Mouse (Mus musculus) hindbrain, embryonic 15.5 days (tissue): ENCODE results near the gene Ssh3. TPM values are rescaled to one million over a fixed set of nuclear protein-coding genes. Genes with fewer than 3 reads are reported as not detected.

Experiments
- ATAC-seq: fragments of 200-750 bp; cut with Nextera tagmentation; 2 replicates; pipeline ENCODE4 v1.8.0; 2017; ENCODE audit warnings: low read depth, moderate number of reproducible peaks, moderate TSS enrichment; ENCODE audit not compliant: low FRiP score
- H3K27ac ChIP-seq: fragments of 300-500 bp; sonication (generic); replicated peaks from 2 replicates; pipeline ENCODE4 v1.5.1; 2015; ENCODE audit warnings: mild to moderate bottlenecking, inconsistent platforms
- H3K27me3 ChIP-seq: fragments of 300-500 bp; sonication (generic); 2 replicates; pipeline ENCODE4 v1.6.1; 2015; ENCODE audit warnings: control low read depth, inconsistent platforms
- H3K36me3 ChIP-seq: fragments of 300-500 bp; sonication (generic); 2 replicates; pipeline ENCODE4 v1.6.1; 2015; ENCODE audit warnings: control low read depth, inconsistent platforms
- H3K4me1 ChIP-seq: fragments of 300-500 bp; sonication (generic); replicated peaks from 2 replicates; pipeline ENCODE4 v1.6.1; 2015; ENCODE audit warnings: control low read depth, inconsistent platforms
- H3K4me2 ChIP-seq: fragments of 300-500 bp; sonication (generic); 2 replicates; pipeline ENCODE4 v1.6.1; 2015; ENCODE audit warnings: moderate library complexity, mild to moderate bottlenecking, inconsistent platforms
- H3K4me3 ChIP-seq: fragments of 300-500 bp; sonication (generic); 2 replicates; pipeline ENCODE4 v1.5.1; 2015; ENCODE audit warnings: mild to moderate bottlenecking, inconsistent platforms
- H3K9ac ChIP-seq: fragments of 300-500 bp; sonication (generic); 2 replicates; pipeline ENCODE4 v1.6.1; 2015; ENCODE audit warnings: inconsistent platforms
- H3K9me3 ChIP-seq: fragments of 300-500 bp; sonication (generic); 2 replicates; pipeline ENCODE4 v1.6.1; 2016; ENCODE audit warnings: control low read depth, inconsistent platforms
- WGBS: fragments of 180-500 bp; shearing (Covaris S2); methylation state at CpG from one replicate; pipeline ENCODE4 v1.1.7; 2015; 5-methylcytosine and 5-hydroxymethylcytosine counted together
- polyA plus RNA-seq: library from polyadenylated mRNA; unstranded; fragments of >200 nt; fragmentation: Nextera tagmentation; extraction: Ambion mirVana; gene quantifications from 2 replicates; pipeline ENCODE4 v1.2.1, GENCODE M21; 2015

Ssh3 gene
- polyA plus RNA-seq, 1 experiment from 2014 or later = 18.5 TPM

GRCm38 (mm10) chr19:4232651-4233050 is 36.3 kb downstream of the Ssh3 start:
- ATAC-seq = no peak
- 80% methylated on average over 7 of the region's 7 CpGs for WGBS
- H3K27me3 ChIP-seq = 0 out of 2 replicates have a peak, but pooled peaks cover 7% of the 10 kb centered on the region
- H3K4me2 ChIP-seq = peak overlapping the region; percentile 87
- H3K9me3 ChIP-seq = no peaks in the 10 kb centered on the region
- H3K4me1 ChIP-seq = peaks cover 14% of the 10 kb centered on the region
- H3K36me3 ChIP-seq = no peaks in the 10 kb centered on the region
- H3K9ac ChIP-seq = peak overlapping the region; percentile 62
- no peak overlapping the region; the same call in 1 of the 2 replicates for H3K27ac ChIP-seq
- no peak overlapping the region for H3K4me3 ChIP-seq

DNA sequence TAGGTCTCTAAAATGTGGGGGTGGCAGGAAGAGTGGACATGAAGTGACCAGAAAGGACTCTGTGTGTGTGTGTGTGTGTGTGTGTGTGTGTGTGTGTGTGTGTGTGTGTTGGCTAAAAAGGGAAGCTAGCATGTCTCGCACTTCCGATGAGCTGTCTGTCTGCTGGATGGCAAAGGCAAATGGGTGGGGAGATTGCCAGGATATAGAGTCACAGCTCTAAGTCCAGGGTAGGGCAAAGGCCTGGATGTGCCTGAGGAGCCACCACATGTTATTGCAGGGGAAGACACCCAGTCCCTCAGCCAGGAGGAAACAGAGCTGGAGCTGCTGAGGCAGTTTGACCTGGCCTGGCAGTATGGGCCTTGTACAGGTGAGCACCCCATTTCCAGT is 36.8 kb downstream of the Ssh3 start:
- ATAC-seq = no peak
- H3K9ac ChIP-seq = peak overlapping the region; percentile 62
- H3K27ac ChIP-seq = peak overlapping the region; percentile 88
- 15% methylated on average over 2 of the region's 2 CpGs for WGBS
- no peaks in the 10 kb centered on the region for H3K36me3 ChIP-seq
- peak overlapping the region; percentile 87 for H3K4me2 ChIP-seq
- 0 out of 2 replicates have a peak, but pooled peaks cover 9% of the 10 kb centered on the region for H3K27me3 ChIP-seq
- H3K4me3 ChIP-seq = peak overlapping the region; percentile 64
- H3K9me3 ChIP-seq = no peaks in the 10 kb centered on the region
- H3K4me1 ChIP-seq = peaks cover 14% of the 10 kb centered on the region

GRCm38 (mm10) chr19:4231253-4232185 is 37.5 kb downstream of the Ssh3 start, which contains the start of gene Pold4:
Gene Pold4, plus strand, starts transcription at chr19:4231899.
- Histone ChIP-seq H3K27me3 (0 out of 2 replicates have a peak, but pooled peaks cover 9% of the 10 kb centered on the region), H3K36me3 (no peaks in the 10 kb centered on the region), H3K4me1 (peaks cover 14% of the 10 kb centered on the region), H3K4me3 (peak within 1 kb of the TSS; percentile 64), H3K9me3 (no peaks in the 10 kb centered on the region), H3K27ac (peak within 1 kb of the TSS; percentile 88), H3K9ac (peak within 1 kb of the TSS; percentile 62), H3K4me2 (peak within 1 kb of the TSS; percentile 87)
- WGBS = 9% methylated on average over 26 of the region's 26 CpGs
- peak; percentile 94 for ATAC-seq

DNA sequence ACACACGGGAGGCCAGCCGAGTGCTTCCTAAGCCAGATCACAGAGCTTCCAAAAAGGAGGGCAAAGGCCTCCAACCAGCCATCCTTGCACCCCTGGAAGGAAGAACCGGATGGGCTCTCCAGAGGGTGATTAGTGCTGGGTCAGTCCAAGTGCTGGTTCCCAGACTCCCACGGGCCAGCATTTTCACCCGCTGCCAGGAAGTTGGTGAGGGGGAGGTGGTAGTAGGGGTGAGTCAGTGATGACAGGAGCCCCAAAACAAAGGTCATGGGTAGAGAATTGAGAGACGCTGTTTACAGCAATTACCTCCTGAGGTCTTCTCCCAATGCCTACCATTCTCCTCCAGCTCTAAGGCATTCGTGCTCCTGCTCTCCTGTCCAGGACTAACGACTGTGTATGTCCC is 38.6 kb downstream of the Ssh3 start:
- Histone ChIP-seq H3K27me3 (0 out of 2 replicates have a peak, but pooled peaks cover 9% of the 10 kb centered on the region), H3K9ac (no peak overlapping the region), H3K4me2 (no peak overlapping the region), H3K27ac (no peak overlapping the region), H3K36me3 (no peaks in the 10 kb centered on the region), H3K4me3 (no peak overlapping the region), H3K9me3 (no peaks in the 10 kb centered on the region), H3K4me1 (peaks cover 14% of the 10 kb centered on the region)
- no peak for ATAC-seq
- WGBS = 73% methylated on average over 8 of the region's 8 CpGs

GRCm38 (mm10) chr19:4229451-4230076 is 39.4 kb downstream of the Ssh3 start:
- no peak for ATAC-seq
- 51% methylated on average over 7 of the region's 9 CpGs for WGBS
- Histone ChIP-seq H3K36me3 (no peaks in the 10 kb centered on the region), H3K4me3 (no peak overlapping the region), H3K4me2 (no peak overlapping the region), H3K4me1 (peaks cover 14% of the 10 kb centered on the region), H3K9ac (no peak overlapping the region), H3K27ac (no peak overlapping the region), H3K27me3 (0 out of 2 replicates have a peak, but pooled peaks cover 9% of the 10 kb centered on the region), H3K9me3 (no peaks in the 10 kb centered on the region)

- ATAC-seq = no peak
- Histone ChIP-seq H3K4me1 (peaks cover 14% of the 10 kb centered on the region), H3K4me3 (no peak overlapping the region), H3K27me3 (0 out of 2 replicates have a peak, but pooled peaks cover 9% of the 10 kb centered on the region), H3K9ac (no peak overlapping the region), H3K4me2 (no peak overlapping the region), H3K36me3 (no peaks in the 10 kb centered on the region), H3K27ac (no peak overlapping the region), H3K9me3 (no peaks in the 10 kb centered on the region)
- 76% methylated on average over 4 of the region's 4 CpGs for WGBS
These were observed 40.1 kb downstream of the Ssh3 start for GRCm38 (mm10) chr19:4228891-4229290.

DNA sequence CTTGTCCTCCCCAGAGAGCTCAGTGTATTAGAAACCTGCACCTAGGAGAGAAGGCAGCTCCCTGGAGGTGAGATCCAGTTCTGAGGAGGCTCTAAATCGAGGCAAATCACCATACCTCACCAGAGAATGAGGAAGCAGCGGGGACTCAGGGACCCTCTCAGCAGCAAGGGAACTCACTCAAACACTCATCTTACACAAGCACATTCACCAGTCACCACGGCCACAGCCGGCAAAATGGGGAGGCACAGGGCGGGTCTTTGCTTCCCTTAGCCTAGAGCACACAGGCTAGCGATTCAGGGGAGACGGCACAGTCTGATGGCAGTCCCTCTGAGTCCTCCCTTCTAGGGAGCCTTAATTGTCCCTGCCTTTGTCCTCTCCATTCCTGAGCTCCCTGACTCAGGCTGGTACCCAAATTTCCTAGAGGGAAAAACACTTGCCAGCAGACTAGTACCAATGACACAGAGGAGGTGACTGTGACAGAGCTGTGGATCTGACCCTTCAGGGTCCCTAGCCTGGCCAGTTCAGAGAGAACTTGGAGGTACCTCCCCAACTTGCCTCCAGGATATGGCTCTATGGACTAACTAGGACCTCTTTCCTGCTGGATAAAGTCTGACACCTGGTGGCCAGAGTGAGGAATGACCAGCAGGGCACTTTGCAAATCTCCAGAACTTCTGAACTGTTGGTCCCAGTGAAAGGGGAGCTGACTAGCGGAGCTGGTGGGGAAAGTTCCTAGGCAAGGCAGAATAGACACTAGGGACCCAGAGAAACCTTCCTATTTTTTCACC is 40.9 kb downstream of the Ssh3 start:
- H3K9me3 ChIP-seq = no peaks in the 10 kb centered on the region
- no peak overlapping the region for H3K27ac ChIP-seq
- H3K4me3 ChIP-seq = no peak overlapping the region
- H3K4me2 ChIP-seq = no peak overlapping the region
- 22% methylated on average over 8 of the region's 8 CpGs for WGBS
- H3K27me3 ChIP-seq = 0 out of 2 replicates have a peak, but pooled peaks cover 9% of the 10 kb centered on the region
- ATAC-seq = no peak
- H3K9ac ChIP-seq = no peak overlapping the region
- H3K4me1 ChIP-seq = peaks cover 14% of the 10 kb centered on the region
- no peaks in the 10 kb centered on the region for H3K36me3 ChIP-seq

GRCm38 (mm10) chr19:4227446-4227845 is 41.5 kb downstream of the Ssh3 start:
- Histone ChIP-seq H3K27ac (no peak overlapping the region), H3K4me1 (peaks cover 12% of the 10 kb centered on the region), H3K9ac (no peak overlapping the region), H3K27me3 (0 out of 2 replicates have a peak, but pooled peaks cover 9% of the 10 kb centered on the region), H3K9me3 (no peaks in the 10 kb centered on the region), H3K36me3 (no peaks in the 10 kb centered on the region), H3K4me2 (no peak overlapping the region), H3K4me3 (no peak overlapping the region)
- 67% methylated on average over 5 of the region's 5 CpGs for WGBS
- no peak for ATAC-seq

GRCm38 (mm10) chr19:4226779-4227178 is 42.2 kb downstream of the Ssh3 start:
- H3K27ac ChIP-seq = no peak overlapping the region
- H3K4me3 ChIP-seq = no peak overlapping the region
- 0 out of 2 replicates have a peak, but pooled peaks cover 9% of the 10 kb centered on the region for H3K27me3 ChIP-seq
- peaks cover 12% of the 10 kb centered on the region for H3K4me1 ChIP-seq
- 89% methylated on average over 7 of the region's 7 CpGs for WGBS
- no peak for ATAC-seq
- H3K4me2 ChIP-seq = no peak overlapping the region
- no peaks in the 10 kb centered on the region for H3K9me3 ChIP-seq
- H3K36me3 ChIP-seq = no peaks in the 10 kb centered on the region
- H3K9ac ChIP-seq = no peak overlapping the region

DNA sequence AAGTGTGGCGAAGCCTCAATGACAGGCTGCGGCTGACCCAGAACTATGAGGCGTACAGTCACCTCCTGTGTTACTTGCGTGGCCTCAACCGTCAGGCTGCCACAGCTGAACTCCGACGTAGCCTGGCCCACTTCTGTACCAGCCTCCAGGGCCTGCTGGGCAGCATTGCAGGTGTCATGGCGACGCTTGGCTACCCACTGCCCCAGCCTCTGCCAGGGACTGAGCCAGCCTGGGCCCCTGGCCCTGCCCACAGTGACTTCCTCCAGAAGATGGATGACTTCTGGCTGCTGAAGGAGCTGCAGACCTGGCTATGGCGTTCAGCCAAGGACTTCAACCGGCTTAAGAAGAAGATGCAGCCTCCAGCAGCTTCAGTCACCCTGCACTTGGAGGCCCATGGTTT is 46.8 kb downstream of the Ssh3 start:
- 60% methylated on average over 11 of the region's 11 CpGs for WGBS
- no peaks in the 10 kb centered on the region for H3K9me3 ChIP-seq
- no peak overlapping the region for H3K27ac ChIP-seq
- H3K4me1 ChIP-seq = peaks cover 21% of the 10 kb centered on the region
- 0 out of 2 replicates have a peak, but pooled peaks have one; percentile 69 for ATAC-seq
- H3K9ac ChIP-seq = no peak overlapping the region
- no peaks in the 10 kb centered on the region for H3K36me3 ChIP-seq
- H3K27me3 ChIP-seq = peaks cover 4% of the 10 kb centered on the region
- no peak overlapping the region for H3K4me2 ChIP-seq
- H3K4me3 ChIP-seq = no peak overlapping the region

- Histone ChIP-seq H3K4me2 (no peak overlapping the region), H3K4me1 (peaks cover 30% of the 10 kb centered on the region), H3K9me3 (no peaks in the 10 kb centered on the region), H3K27ac (no peak overlapping the region), H3K27me3 (peaks cover 13% of the 10 kb centered on the region), H3K9ac (no peak overlapping the region), H3K36me3 (no peaks in the 10 kb centered on the region), H3K4me3 (no peak overlapping the region)
- 43% methylated on average over 14 of the region's 14 CpGs for WGBS
- no peak for ATAC-seq
These were observed 47.8 kb downstream of the Ssh3 start for GRCm38 (mm10) chr19:4220957-4221743.
